Mouse (Mus musculus): ENCODE measurements around the gene Pou2f1.
"Not testable (repeated sequence)": the region's sequence is repeated elsewhere in the genome, so short reads cannot be mapped to it uniquely, and the experiment has no call there.

The Pou2f1 gene

DNA sequence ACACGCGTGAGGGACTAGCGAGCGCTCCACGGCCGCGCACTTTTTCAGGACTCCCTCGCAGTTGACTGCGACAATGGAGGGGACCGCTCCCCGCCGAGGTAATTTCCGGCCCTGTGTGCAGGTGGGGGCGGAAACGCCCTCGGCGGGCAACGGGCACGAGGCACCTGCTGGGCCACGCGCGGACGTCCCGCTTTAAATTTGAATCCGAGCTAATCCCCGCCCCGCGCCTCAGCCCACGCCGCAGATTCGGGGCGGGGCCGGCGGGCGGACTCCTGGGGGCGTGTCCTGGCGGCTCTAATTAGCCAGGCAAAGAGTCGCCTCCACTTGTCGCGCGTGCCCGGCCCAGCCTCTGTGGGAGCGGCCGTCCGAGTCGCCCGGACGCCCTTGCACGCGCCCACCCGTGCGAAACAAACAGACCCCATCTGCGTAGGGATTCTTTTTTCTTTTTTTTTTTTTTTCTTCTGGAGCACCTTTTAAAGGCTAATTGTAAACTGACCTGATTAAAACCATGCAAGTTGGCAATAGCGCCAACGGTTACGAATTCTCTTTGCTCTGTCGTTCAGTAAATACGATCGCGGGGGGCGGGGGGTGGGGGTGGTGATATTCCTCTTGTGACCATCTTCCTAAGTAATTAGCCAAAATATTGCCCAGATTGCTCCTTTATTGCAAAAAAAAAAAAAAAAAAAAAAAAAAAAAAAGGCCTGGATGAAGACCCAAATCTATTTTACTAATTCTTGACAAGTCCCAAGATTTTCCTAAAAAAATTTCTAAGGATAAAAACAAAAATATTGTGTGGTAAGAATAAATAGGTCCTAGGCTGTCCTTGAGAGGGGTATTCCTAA lies 924 bp upstream of the Pou2f1 start:
- peak; percentile 77 for DNase-seq (ENCODE audit: low spot score)

DNA sequence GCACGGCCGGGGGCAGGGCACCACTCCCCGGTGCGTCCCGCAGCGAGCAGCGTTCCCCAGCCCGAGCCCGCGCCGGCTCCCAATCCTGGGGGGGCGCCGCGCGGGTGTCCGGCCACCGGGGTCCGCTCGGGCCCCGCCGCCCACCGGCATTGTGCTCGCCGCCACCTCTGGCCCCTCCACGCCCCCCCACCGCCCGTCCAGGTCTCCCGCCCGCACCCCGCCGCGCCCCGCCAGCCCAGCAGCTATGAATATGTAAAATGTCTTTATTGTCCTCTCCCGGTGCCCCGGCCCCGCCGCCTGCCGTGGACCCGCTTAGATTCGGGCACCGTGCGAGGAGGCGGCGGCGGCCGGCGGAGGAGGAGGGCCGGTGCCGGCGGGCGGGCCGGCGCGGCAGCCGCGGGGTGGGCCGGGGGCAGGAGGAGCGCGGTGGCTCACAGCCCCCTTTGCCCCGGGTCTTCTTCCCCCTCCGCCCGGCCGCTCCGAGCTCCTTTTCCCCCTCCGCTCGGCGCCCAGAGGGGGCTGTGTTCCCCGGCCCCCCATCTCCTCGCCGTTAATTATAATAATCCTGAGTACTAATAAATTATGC lies 481 bp downstream of the Pou2f1 start:
- DNase-seq (ENCODE audit: low spot score): no peak

DNA sequence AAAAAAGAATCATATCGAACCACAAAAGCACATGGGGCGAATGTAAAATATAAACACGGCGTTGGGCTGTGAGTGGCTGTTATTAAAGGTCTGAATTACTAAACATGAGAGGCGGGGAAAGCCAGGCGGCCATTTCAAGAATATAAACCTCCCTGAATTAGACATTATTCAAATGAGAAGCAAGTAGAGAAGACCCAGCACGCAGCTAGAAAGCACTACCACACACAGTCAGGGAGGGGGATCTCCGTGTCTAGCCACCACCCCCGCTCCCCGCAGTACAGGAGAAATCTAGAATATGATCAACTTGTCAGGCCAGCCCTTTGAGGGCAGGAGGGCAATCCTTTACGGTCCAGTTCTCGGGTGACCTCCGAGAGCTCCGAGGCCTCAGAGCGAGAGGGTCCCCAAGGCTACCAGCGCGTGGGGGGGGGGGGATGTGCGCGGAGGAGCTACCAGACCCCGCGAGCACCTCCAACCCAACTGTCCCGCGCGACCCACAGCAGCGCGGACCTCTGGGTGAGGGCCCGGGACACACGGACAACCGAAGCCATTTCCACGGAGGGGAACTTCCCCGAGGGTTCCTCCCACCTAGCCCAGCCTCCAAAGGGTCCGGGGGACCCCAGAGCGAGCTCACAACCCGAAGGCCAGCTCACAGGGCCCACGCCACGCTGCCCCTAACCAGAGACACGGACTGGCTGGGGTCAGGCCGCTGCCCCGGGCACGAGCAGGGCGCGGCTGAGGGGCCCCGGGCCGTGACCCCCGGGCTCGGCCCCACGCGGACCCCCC lies 1.2 kb downstream of the Pou2f1 start:
- no peak for DNase-seq (ENCODE audit: low spot score)

DNA sequence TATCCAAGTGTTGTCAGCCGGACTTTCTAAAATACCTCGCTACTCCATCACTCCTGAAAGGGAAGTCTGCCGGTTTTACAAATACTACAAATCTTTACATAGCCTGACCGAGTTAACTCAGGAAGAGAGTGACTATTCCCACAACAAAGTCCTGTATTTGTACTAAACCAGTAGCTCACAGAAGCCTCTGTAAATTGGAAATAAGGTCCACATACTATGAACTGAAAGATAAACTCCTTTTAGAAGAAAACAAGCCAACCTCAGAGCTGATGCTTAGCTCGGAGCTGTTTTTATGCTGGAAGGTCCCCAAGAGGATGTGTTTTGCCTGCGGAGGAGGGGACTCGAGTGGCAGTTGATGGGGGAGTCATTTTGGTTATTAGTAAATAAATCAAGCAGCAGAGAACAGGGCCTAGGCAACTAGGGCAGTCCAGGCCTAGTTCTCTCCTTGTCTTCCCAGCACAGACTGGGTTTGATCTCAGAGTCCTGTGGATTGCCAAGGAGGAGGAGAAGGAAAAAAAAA lies 1.8 kb downstream of the Pou2f1 start:
- DNase-seq (ENCODE audit: low spot score): no peak

DNA sequence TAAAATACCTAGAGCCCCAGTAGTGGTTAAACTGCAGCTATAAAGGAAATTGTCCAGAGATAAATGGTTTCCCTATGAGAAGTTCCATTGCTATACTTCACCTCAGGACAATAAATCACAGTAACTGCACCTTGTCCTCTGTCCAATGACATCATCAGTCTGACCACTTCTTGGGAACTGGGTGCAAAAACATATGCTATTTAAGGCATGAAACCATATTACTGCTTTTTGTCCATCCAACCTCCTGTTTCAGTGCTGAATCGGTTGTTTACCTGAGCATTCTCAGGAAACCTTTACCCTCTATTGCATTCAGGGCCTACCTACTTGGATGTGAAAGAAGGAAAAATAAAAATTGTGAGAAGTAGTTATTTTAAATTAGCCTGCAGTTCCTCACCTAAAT lies 2.8 kb downstream of the Pou2f1 start:
- DNase-seq (ENCODE audit: low spot score): no peak

DNA sequence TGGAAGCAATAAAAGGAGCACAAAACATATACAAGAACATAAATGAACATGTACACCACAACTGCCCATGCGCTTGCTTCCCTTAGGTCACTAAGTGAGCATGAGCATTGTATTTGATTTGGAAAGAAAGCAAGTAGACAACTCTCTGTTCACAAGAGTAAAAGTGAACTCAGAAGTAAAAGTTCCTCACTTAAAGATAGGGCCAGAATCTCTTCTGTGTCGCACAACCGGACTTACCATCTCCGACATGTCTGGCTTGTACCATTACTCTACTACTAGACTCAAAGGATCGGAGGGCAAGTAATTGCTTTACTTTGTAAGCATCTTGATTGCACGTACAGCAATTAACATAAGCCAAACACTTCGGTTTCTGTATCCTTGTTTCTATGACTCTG lies 6.8 kb downstream of the Pou2f1 start:
- DNase-seq (ENCODE audit: low spot score): no peak

DNA sequence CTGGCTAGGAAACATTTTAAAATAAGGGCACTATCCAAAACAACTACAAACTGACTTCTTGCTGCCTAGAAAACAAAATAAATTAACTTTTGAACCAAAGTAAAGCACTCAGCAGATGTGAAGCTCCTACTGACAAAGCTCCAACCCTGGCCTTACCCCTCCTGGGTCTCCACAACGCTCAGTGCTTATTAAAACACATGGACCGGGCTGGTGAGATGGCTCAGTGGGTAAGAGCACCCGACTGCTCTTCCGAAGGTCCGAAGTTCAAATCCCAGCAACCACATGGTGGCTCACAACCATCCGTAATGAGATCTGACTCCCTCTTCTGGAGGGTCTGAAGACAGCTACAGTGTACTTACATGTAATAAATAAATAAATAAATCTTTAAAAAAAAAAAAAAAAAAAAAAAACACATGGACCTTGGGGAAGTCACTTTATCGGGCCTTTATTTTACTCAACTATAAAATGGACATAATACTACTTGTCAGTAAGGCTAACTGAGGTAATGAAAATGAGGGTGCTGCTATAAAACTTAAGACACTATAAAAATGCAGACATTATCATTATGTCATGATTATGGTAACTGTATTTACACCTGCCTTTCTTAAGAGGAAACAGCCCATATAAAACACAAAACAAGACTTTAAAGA lies 7.3 kb downstream of the Pou2f1 start:
- DNase-seq (ENCODE audit: low spot score): not testable (repeated sequence)

DNA sequence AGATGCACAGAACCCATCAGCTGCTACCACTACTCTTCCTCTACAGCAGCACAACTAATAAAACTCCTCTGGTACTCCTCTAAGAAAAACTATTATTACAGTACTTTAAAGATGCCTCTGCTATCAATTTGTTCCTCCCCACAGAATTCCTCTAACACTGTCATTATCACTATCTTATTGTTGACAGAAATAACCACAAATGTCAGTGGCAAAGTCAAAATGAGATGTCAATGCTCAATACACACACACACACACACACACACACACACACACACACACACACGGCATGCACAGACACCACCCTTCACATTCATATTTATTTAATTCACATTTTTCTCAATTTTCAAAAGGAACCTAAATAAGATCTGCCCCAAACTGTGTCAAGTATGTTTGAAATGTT lies 8.2 kb downstream of the Pou2f1 start:
- DNase-seq (ENCODE audit: low spot score): no peak

DNA sequence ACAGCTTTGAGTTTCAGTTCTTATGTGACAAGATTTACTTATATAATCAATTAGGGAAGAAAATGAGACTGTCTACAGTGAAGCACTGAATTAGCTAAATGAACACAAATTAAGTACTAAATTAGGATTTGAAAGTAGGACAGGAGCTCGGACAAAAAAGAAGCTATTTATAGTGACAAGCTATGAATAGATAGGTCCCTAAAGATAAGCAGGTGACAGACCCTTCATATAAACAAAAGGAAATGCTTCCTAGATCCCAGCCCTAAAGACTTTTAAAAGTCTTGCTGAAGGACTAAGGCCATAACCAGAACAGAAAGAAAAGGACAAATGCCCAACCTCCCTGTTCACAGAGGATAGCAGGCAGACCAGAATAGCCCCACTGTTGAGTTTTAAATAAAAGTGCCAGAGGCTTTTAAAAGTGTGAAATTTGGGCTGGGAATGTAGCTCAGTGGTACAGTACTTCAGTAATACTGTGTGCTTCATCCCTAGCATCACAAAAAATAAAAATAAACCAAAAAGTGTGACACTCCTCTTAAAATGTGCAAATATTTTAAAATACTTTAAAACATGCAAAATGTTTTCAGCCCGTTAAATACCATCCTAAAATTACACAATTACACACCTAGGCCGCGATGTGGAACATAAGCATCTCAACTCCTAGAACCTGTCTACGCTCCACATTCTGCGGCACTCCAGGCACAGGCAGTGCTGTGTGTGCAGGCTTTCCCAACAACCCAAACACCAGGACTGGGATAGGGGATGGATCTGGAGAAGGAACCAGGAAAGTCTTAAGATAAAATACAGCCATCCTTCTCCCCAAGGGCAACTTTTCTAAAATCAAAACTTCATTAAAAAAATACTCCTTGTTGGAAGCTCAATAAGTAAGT lies 9.0 kb downstream of the Pou2f1 start:
- no peak for DNase-seq (ENCODE audit: low spot score)

DNA sequence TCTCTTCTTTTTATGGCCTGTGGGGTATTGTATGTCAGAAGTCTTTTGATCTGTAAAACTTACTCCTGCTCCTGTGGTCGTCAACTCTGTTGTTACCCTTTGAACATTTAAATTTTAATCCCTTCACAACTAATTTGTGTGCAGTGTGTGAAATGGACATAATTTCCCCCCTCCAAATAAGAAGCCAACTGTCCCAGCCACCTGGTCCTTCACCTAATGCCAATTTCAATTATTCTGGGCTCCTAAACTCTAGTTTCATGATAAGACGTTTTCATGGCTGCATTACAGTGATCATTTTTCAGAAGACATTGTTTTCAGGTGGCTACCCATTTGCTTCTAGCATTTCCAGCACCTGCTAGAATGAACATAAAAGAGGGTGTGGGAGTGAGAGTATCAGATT lies 13.9 kb downstream of the Pou2f1 start:
- no peak for DNase-seq (ENCODE audit: low spot score)

DNA sequence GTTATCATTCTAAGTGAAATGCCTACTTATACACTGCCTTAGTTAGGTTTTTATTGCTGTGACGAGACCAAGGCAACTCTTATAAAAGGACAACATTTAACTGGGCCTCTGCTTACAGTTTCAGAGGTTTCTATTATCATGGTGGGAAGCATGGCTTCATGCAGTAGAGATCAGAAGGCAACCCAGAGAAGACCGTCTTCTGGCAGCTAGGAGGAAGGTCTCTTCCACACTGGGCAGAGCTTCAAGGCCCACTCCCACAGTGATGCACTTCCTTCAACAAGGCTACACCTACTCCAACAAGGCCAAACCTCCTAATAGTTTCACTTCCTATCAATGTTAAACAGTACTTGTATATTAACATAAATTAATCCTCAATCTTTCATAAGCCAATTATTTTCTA lies 14.4 kb downstream of the Pou2f1 start:
- no peak for DNase-seq (ENCODE audit: low spot score)

DNA sequence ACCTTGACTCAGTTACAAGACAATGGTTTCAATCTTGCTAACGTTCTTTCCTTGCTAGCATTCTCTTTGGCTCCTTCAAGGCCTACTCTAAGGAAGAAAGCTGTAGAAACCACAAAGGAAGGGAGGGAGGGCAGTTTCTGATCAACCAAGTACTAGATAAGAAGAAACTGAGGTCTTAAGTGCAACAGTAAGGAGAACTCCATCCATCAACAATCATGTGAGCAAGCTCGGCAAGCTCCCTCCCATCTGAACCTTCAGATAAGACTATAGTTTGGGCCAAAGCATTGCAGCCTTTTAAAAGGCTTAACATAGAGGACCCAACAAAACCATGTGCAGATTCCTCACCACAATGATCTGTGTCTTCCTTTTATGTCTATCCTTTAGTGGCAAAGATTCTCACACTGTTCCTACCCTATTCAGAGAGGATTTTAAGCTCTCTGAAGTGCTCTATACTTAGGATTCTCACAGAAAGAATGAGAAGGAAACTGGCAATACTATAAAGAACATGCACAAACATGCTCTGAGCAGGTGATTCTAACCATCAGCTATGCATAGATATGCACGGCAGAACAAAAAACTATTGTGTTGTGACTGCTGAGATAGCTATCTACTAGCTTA lies 16.6 kb downstream of the Pou2f1 start:
- DNase-seq (ENCODE audit: low spot score): peak; percentile 51

DNA sequence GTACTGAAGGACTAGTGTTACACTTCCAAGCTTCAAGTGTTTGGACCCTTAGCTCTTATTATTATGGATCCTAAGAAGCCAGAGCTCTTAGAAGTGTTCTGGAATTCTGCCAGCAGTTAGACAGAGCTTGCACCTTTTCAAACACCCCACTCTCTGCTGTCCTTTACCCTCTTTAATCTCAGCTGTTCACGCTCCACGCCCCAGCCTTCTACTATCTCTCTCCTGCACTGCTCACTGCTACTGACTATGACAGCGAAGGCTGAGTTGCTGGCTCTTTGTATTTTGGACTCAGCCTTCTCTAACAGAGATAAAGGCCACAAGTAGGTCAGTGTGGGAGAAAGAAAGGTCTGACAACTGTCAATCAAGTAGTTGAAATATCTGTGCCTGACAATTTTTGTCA lies 17.3 kb downstream of the Pou2f1 start:
- peak; percentile 58 for DNase-seq (ENCODE audit: low spot score)

DNA sequence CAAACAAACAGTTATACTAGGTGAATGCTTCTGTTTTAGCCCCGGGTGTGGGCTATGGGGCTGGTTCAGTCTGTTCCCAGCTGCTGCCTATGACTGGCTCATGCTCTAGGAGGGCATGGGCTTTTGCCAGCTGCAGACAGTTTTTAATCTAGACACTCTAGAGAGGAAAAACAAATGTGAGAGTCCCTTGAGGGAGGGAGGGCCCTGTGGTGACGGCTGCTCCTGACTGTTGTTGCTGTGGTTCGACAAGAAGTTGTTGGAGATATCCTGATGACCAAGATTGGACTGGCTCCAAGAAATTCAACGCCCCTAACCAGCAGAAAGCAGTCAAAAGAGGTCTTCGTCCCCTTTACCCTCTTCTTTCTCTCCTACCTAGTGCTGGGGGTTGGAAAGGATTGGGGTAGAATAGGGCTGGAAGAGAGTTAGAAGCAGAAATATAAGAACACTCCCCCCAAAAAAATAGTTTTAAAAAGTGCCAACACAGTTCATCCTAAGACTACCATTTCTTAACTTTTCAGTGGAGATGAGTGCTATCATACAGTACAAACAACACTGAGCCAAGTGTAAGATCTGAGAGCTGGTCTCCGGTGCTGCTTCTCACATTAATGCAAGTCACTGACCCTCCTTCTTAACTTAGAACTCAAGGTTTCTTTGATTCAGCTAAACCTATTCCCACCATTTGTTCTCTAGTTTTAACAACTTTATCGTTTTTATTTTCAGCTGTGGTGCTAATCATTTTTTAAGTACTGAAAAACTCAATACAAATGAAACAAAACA lies 25.6 kb downstream of the Pou2f1 start:
- DNase-seq (ENCODE audit: low spot score): no peak

DNA sequence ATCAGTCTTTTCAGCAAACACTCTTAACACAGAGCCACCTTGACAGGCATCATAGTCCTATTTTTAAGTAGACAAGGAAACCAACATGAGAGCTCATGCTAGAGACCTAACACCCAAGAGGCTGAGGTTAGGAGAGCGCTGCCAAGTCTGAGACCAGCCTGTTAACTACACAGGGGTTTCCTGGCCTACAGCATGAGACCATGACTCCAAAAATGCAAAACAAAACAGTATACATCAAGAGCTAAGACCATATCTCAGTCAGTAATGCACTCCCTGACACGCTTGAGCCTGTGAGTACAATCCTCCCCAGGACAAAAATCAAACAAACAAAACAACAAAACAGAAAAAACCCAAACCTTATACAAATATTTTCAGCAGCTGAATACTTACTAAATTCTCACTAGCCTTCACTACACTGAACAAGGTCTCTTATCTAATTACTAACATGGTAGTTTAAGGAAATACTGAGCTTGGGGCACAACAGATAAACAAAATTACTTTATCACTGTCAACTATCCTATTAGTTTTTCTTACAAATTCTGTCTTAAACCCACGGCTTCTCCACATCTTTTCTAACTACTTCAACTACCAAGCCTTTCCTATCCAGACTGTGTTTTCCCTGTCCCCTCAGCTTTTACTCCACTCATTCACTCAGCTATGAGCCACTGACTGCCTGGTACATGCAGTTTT lies 33.3 kb downstream of the Pou2f1 start:
- DNase-seq (ENCODE audit: low spot score): no peak

DNA sequence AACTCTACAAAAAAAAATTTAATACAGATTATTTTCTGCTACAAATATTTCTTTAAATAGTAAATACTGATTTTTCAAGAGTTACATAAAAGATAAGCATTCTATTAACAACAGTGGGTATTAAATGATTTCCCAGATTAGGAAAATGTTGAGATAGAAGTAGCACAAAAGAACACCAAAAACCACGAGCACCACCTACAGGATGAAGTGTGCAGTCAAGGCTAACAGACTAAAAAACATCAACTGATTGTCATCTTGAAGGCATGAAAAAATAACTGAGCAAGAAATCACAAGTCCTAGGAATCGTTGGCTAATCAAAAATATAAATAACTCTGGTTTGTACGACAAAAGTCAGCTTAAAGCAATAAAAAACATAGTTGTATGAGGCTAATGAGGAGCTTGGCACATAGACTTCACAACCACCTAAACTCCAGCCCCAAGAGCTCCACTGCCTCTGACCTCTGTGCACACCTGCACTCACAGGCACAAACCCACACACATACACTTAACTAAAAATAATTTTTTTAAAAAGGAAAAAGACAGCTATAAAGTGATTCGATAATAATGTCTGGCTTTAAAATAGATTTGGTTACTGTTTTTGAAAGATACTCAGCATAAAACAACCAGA lies 35.3 kb downstream of the Pou2f1 start:
- DNase-seq (ENCODE audit: low spot score): peak; percentile 56

DNA sequence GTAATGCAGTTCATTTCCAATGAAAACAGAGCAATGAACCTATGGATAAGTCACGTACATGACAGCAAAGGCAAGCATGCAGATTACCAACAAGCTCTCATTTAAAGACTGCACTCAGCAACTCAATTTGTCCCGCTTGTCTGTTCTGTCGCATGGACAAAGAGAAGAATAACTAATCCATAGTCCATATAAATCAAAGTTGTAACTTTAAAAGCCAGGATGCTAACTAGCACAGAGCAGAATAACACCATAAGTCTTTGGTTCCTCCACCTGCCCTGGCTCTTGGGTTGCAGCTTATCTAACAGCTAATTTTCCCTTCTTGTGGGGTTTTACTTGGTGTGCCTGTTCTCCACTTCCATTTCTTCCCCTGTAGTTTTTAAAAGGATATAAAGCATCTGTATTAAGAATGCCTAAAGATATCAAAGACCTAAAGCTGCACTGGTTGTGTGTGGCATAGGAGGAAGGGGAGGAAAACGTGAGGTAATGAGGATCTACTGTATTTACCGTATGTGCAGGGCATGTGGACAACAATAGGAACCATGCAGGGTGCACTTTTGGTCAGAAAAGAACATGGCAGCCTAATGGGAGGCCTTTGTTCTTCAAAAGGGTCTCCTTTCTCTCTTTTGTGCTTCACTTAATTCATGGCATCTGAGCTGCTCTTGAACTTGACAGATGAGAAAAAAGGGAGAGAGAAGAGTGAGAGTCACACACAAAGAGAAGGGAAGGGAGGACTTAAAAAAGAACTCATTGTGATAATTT lies 36.1 kb downstream of the Pou2f1 start:
- DNase-seq (ENCODE audit: low spot score): no peak

DNA sequence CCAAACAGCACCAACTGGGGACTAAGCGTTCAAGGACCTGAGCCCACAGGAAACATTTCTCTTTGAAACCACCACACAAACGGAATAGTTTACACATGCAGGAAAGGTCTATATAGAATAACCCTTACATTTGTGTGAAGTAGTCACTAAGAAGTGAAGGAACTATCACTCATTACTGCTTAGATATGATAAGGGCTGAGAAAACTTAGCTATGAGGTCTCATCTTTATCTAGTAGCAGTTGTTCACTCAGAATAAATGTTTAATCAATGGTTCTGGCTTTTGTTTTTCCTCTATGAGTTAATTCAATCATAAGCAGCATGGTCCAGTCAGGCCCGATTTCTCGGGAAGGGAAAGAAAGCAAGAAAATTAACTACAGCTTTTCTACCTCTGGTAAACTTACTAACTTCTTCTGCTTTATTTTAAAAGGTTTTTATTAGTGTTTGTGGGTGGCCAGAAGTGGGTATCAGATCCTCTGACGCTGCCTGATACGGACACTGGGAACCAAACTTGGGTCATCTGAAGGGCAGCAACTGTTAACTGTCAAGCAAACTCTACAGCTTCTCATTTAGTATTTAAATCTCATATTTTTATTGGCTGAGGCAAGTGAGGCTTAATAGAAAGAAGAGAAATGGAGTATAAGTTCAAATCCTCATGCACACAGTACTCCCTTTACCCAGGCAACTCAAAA lies 40.7 kb downstream of the Pou2f1 start:
- DNase-seq (ENCODE audit: low spot score): no peak

Data from c-Kit-positive CD71-positive TER-119-positive erythroid progenitor cells, embryonic 14.5 days (primary cell).